Mouse (Mus musculus) forebrain, embryonic 10.5 days (tissue): ENCODE data around the gene Tdrd7. TPM values are rescaled to one million over a fixed set of nuclear protein-coding genes. Genes with fewer than 3 reads are reported as not detected.

Experiments used
- DNase-seq: peaks from one replicate; pipeline ENCODE4 v3.0.0-alpha.2; 2017; ENCODE audit warnings: low spot score; ENCODE audit errors: extremely low spot score
- H3K27ac ChIP-seq: fragments of 300-500 bp; sonication (generic); 2 replicates; pipeline ENCODE4 v1.5.1; 2016; ENCODE audit warnings: mild to moderate bottlenecking
- H3K27me3 ChIP-seq: fragments of 300-500 bp; sonication (generic); 2 replicates; pipeline ENCODE4 v1.6.1; 2016; ENCODE audit warnings: mild to moderate bottlenecking; ENCODE audit not compliant: poor library complexity, severe bottlenecking
- H3K36me3 ChIP-seq: fragments of 300-500 bp; sonication (generic); replicated peaks from 2 replicates; pipeline ENCODE4 v1.6.1; 2016; ENCODE audit warnings: mild to moderate bottlenecking, moderate library complexity
- H3K4me1 ChIP-seq: fragments of 300-500 bp; sonication (generic); 2 replicates; pipeline ENCODE4 v1.6.1; 2016
- H3K4me3 ChIP-seq: fragments of 300-500 bp; sonication (generic); 2 replicates; pipeline ENCODE4 v1.5.1; 2016; ENCODE audit warnings: mild to moderate bottlenecking, moderate library complexity
- H3K9me3 ChIP-seq: fragments of 300-500 bp; sonication (generic); 2 replicates; pipeline ENCODE4 v1.6.1; 2016; ENCODE audit warnings: mild to moderate bottlenecking, moderate library complexity
- WGBS: fragments of 180-500 bp; shearing (Covaris S2); methylation state at CpG from one replicate; pipeline ENCODE4 v1.1.7; 2016; 5-methylcytosine and 5-hydroxymethylcytosine counted together
- polyA plus RNA-seq: library from polyadenylated mRNA; unstranded; fragments of >200 nt; fragmentation: Nextera tagmentation; extraction: Ambion mirVana; gene quantifications from 2 replicates; pipeline ENCODE4 v1.2.1, GENCODE M21; 2016

Gene Tdrd7
- polyA plus RNA-seq, 1 experiment from 2014 or later: 9.1 TPM

- DNase-seq: no peak
- Histone ChIP-seq H3K27me3 (no peaks in the 10 kb centered on the region), H3K4me3 (no peak overlapping the region), H3K27ac (no peak overlapping the region), H3K9me3 (no peaks in the 10 kb centered on the region), H3K36me3 (no peaks in the 10 kb centered on the region), H3K4me1 (peaks cover 7% of the 10 kb centered on the region)
- WGBS: 81% methylated on average over 6 of the region's 6 CpGs
Measured at GRCm38 (mm10) chr4:45990427-45991135, 25.4 kb downstream of the Tdrd7 start.

GRCm38 (mm10) chr4:45998536-45998935 lies 33.4 kb downstream of the Tdrd7 start:
- Histone ChIP-seq H3K36me3 (no peaks in the 10 kb centered on the region), H3K9me3 (no peaks in the 10 kb centered on the region), H3K27ac (no peak overlapping the region), H3K4me1 (no peaks in the 10 kb centered on the region), H3K27me3 (no peaks in the 10 kb centered on the region), H3K4me3 (no peak overlapping the region)
- DNase-seq: no peak
- WGBS: 82% methylated on average over 4 of the region's 4 CpGs

DNA sequence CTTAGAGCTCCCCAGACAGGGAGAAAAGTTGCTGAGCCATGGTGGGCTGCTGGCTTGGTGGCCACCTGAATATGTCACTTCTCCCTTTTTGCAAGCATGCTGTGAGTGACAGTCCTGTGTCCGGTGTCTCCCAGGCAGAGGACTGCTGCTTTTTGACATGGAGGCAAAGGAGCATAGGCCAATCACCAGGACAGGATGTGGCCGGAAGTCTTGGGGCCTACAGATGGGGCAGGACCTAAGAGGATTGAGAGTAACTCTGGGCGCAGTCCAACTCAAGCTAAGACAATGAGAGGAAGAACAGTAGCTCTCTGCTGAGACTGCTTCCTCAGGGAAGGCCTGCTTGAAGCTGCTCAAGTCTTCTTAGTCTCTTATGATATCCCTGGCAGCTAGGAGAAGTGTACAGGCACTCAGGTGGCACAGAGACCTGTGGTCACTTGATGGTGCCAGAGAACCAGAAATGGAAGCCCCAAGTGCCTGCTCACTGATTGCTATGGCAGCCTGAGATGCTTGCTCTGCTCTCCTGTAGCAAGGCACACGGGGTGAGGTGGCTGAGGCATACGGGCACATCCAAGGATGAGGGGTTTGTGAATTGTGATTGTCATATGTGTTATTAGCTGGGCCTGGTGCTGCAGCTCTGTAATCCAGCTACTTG lies 43.1 kb downstream of the Tdrd7 start:
- no peaks in the 10 kb centered on the region for H3K27me3 ChIP-seq
- peaks cover 3% of the 10 kb centered on the region; the same call in 1 of the 2 replicates for H3K36me3 ChIP-seq
- H3K9me3 ChIP-seq: no peaks in the 10 kb centered on the region
- H3K4me3 ChIP-seq: no peak overlapping the region
- DNase-seq: no peak
- no peaks in the 10 kb centered on the region for H3K4me1 ChIP-seq
- 89% methylated on average over 5 of the region's 5 CpGs for WGBS
- H3K27ac ChIP-seq: no peak overlapping the region

DNA sequence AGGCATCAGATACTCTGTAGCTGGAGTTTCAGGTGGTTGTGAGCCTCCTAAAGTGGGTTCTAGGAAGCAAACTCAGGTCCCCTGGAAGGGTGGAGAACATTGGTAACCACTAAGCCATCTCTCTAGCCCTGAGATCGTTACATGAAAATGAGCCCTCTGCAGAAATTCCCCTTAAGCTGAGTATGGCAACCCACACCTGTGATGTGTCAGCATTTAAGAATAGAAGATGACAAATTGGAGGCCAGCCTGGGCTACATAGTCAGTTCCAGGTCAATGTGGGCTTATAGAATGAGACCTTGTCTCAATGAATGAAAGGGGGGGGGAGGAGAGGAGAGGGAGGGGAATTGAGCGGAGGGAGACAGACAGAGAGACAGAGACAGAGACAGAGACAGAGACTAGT lies 46.6 kb downstream of the Tdrd7 start:
- no peak overlapping the region for H3K4me3 ChIP-seq
- WGBS: 86% methylated on average over 2 of the region's 2 CpGs
- H3K27ac ChIP-seq: no peak overlapping the region
- DNase-seq: no peak
- H3K36me3 ChIP-seq: 0 out of 2 replicates have a peak, but pooled peaks cover 3% of the 10 kb centered on the region
- no peaks in the 10 kb centered on the region for H3K4me1 ChIP-seq
- no peaks in the 10 kb centered on the region for H3K27me3 ChIP-seq
- no peaks in the 10 kb centered on the region for H3K9me3 ChIP-seq

GRCm38 (mm10) chr4:46015605-46016004 lies 50.5 kb downstream of the Tdrd7 start:
- no peak overlapping the region for H3K27ac ChIP-seq
- DNase-seq: no peak
- no peak overlapping the region for H3K4me3 ChIP-seq
- H3K27me3 ChIP-seq: no peaks in the 10 kb centered on the region
- no peaks in the 10 kb centered on the region for H3K9me3 ChIP-seq
- H3K4me1 ChIP-seq: no peaks in the 10 kb centered on the region
- 96% methylated on average over 1 of the region's 1 CpGs for WGBS
- no peaks in the 10 kb centered on the region for H3K36me3 ChIP-seq

DNA sequence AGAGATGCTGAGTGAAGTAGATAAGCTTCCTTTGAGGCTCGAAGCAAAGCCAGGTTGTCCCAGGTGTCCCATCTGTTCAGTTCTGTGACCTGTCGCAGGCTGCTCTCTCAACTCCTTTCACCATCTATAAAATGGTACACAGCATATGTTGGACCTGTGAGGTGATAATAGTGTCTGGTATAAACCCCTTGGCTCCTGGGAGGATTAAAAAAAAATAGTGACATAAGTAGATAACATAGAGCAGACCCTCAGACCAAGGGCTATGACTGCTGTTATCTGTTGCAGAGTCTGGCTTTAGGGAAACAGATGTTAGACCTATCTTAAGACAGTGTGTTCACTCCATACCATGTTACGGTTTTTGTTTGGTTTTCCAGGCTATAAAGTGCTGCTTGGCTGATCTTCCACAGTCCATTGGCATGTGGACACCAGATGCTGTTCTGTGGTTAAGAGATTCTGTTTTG lies 57.9 kb downstream of the Tdrd7 start:
- Histone ChIP-seq H3K27ac (no peak overlapping the region), H3K4me3 (no peak overlapping the region), H3K36me3 (no peaks in the 10 kb centered on the region), H3K4me1 (peaks cover 4% of the 10 kb centered on the region; the same call in 1 of the 2 replicates), H3K27me3 (no peaks in the 10 kb centered on the region), H3K9me3 (no peaks in the 10 kb centered on the region)
- WGBS: 78% methylated on average over 3 of the region's 3 CpGs
- no peak for DNase-seq

DNA sequence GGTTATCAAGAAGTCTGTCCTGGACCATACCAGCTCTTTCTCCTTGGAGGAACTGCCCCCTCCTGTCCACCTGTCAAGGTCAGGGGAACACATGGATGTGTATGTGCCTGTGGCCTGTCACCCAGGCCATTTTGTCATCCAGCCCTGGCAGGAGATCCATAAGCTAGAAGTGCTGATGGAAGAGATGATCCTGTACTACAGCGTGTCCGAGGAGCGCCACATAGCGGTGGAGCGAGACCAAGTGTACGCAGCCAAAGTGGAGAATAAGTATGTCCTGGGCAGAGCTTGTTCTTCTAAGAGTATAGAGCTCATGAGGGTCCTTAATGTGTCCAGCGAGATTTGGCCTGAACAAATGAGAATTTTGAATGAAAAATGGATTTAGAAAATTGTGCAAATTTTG lies 60.8 kb downstream of the Tdrd7 start:
- Histone ChIP-seq H3K4me1 (peaks cover 4% of the 10 kb centered on the region; the same call in 1 of the 2 replicates), H3K27me3 (no peaks in the 10 kb centered on the region), H3K36me3 (no peaks in the 10 kb centered on the region), H3K4me3 (no peak overlapping the region), H3K9me3 (no peaks in the 10 kb centered on the region), H3K27ac (no peak overlapping the region)
- no peak for DNase-seq
- WGBS: 49% methylated on average over 7 of the region's 7 CpGs

- Histone ChIP-seq H3K27ac (no peak overlapping the region), H3K36me3 (no peaks in the 10 kb centered on the region), H3K9me3 (no peaks in the 10 kb centered on the region), H3K4me1 (0 out of 2 replicates have a peak, but pooled peaks cover 6% of the 10 kb centered on the region), H3K4me3 (no peak overlapping the region), H3K27me3 (no peaks in the 10 kb centered on the region)
- 83% methylated on average over 6 of the region's 6 CpGs for WGBS
- DNase-seq: no peak
Measured at GRCm38 (mm10) chr4:46028224-46028623, 63.1 kb downstream of the Tdrd7 start.

DNA sequence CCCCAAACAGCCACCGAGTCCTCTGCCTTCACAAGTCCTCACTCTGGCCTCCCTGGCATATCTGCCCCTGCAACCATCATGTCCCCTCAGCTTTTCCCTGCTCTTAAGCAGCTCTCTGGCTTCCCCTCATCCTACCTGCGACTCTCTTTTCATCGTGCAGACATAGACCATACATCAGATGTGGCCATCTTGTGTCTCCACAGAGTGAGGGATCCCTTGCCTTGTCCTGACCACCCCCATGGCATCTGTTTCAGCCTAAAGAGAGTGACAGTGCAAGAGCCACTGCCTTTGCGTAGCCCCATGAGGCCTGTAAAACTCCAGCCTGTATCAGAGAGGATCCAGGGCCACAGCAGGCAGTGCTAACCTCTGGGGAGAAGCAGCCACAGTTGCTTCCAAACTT lies 63.6 kb downstream of the Tdrd7 start:
- 89% methylated on average over 4 of the region's 4 CpGs for WGBS
- no peak for DNase-seq
- H3K27me3 ChIP-seq: no peaks in the 10 kb centered on the region
- 0 out of 2 replicates have a peak, but pooled peaks cover 6% of the 10 kb centered on the region for H3K4me1 ChIP-seq
- H3K27ac ChIP-seq: no peak overlapping the region
- H3K4me3 ChIP-seq: no peak overlapping the region
- no peaks in the 10 kb centered on the region for H3K9me3 ChIP-seq
- H3K36me3 ChIP-seq: no peaks in the 10 kb centered on the region

GRCm38 (mm10) chr4:46029552-46029951 lies 64.4 kb downstream of the Tdrd7 start:
- no peak overlapping the region for H3K27ac ChIP-seq
- WGBS: 48% methylated on average over 9 of the region's 9 CpGs
- H3K4me1 ChIP-seq: 0 out of 2 replicates have a peak, but pooled peaks cover 6% of the 10 kb centered on the region
- H3K4me3 ChIP-seq: no peak overlapping the region
- DNase-seq: peak; percentile 35
- H3K27me3 ChIP-seq: no peaks in the 10 kb centered on the region
- H3K36me3 ChIP-seq: no peaks in the 10 kb centered on the region
- no peaks in the 10 kb centered on the region for H3K9me3 ChIP-seq

GRCm38 (mm10) chr4:46032448-46032847 lies 67.3 kb downstream of the Tdrd7 start:
- WGBS: 71% methylated on average over 9 of the region's 9 CpGs
- peaks cover 16% of the 10 kb centered on the region for H3K27me3 ChIP-seq

GRCm38 (mm10) chr4:46033197-46033596 lies 68.1 kb downstream of the Tdrd7 start:
- peaks cover 23% of the 10 kb centered on the region for H3K27me3 ChIP-seq
- 79% methylated on average over 2 of the region's 2 CpGs for WGBS
- no peaks in the 10 kb centered on the region for H3K9me3 ChIP-seq
- DNase-seq: no peak
- no peak overlapping the region for H3K27ac ChIP-seq
- no peak overlapping the region for H3K4me3 ChIP-seq
- H3K4me1 ChIP-seq: 0 out of 2 replicates have a peak, but pooled peaks cover 6% of the 10 kb centered on the region
- H3K36me3 ChIP-seq: no peaks in the 10 kb centered on the region

More at GRCm38 (mm10) chr4:46032448-46032847, 67.3 kb downstream of the Tdrd7 start:
- Histone ChIP-seq H3K36me3 (no peaks in the 10 kb centered on the region), H3K4me3 (no peak overlapping the region), H3K9me3 (no peaks in the 10 kb centered on the region), H3K27ac (no peak overlapping the region), H3K4me1 (0 out of 2 replicates have a peak, but pooled peaks cover 6% of the 10 kb centered on the region)
- DNase-seq: no peak

GRCm38 (mm10) chr4:46038591-46038891 lies 73.4 kb downstream of the Tdrd7 start:
- Histone ChIP-seq H3K9me3 (no peaks in the 10 kb centered on the region), H3K27ac (0 out of 2 replicates have a peak overlapping the region, but pooled peaks have one; percentile 70), H3K27me3 (peaks cover 74% of the 10 kb centered on the region), H3K4me1 (peaks cover 38% of the 10 kb centered on the region), H3K36me3 (no peaks in the 10 kb centered on the region), H3K4me3 (peak overlapping the region; percentile 70)
- DNase-seq: no peak
- WGBS: 13% methylated on average over 12 of the region's 12 CpGs
